Mouse (Mus musculus) testis, adult 2 months (tissue): ENCODE results near the gene D11Wsu47e. TPM values are rescaled to one million over a fixed set of nuclear protein-coding genes. Genes with fewer than 3 reads are reported as not detected.

ENCODE experiments used
- H3K27ac ChIP-seq: fragments of 200-500 bp; 2 replicates; pipeline ENCODE4 v1.5.1; 2012; ENCODE audit warnings: low read depth, low read length; ENCODE audit not compliant: control insufficient read depth, insufficient read depth
- H3K27me3 ChIP-seq: fragments of 200-500 bp; 2 replicates; pipeline ENCODE4 v1.6.1; 2012; ENCODE audit warnings: mild to moderate bottlenecking, low read length, moderate library complexity; ENCODE audit not compliant: control insufficient read depth, insufficient read depth
- H3K36me3 ChIP-seq: fragments of 200-500 bp; 2 replicates; pipeline ENCODE4 v1.6.1; 2012; ENCODE audit warnings: mild to moderate bottlenecking, low read length; ENCODE audit not compliant: control insufficient read depth, insufficient read depth
- H3K4me1 ChIP-seq: fragments of 200-500 bp; 2 replicates; pipeline ENCODE4 v1.6.1; 2012; ENCODE audit warnings: low read length; ENCODE audit not compliant: control insufficient read depth, insufficient read depth
- H3K4me3 ChIP-seq: fragments of 200-500 bp; 2 replicates; pipeline ENCODE4 v1.5.1; 2012; ENCODE audit warnings: low read depth, mild to moderate bottlenecking, low read length, moderate library complexity, mixed read lengths; ENCODE audit not compliant: control insufficient read depth
- CTCF ChIP-seq: fragments of 200-500 bp; IDR thresholded peaks from 2 replicates; pipeline ENCODE4 v1.5.1; 2012; ENCODE audit warnings: low read depth, mild to moderate bottlenecking, inconsistent platforms, low read length, moderate library complexity; ENCODE audit not compliant: control insufficient read depth, insufficient read depth, insufficient replicate concordance
- POLR2A ChIP-seq: fragments of 200-500 bp; IDR thresholded peaks from 2 replicates; pipeline ENCODE4 v1.6.1; 2012; ENCODE audit warnings: low read depth, mild to moderate bottlenecking, inconsistent platforms, low read length, moderate library complexity; ENCODE audit not compliant: control insufficient read depth
- polyA plus RNA-seq: library from polyadenylated mRNA; depleted of rRNA; stranded (reverse); fragments of >200 nt; gene quantifications from 2 replicates; pipeline ENCODE4 v1.2.3, GENCODE M21; 2012

Gene D11Wsu47e
- polyA plus RNA-seq, 1 experiment: 236 TPM

DNA sequence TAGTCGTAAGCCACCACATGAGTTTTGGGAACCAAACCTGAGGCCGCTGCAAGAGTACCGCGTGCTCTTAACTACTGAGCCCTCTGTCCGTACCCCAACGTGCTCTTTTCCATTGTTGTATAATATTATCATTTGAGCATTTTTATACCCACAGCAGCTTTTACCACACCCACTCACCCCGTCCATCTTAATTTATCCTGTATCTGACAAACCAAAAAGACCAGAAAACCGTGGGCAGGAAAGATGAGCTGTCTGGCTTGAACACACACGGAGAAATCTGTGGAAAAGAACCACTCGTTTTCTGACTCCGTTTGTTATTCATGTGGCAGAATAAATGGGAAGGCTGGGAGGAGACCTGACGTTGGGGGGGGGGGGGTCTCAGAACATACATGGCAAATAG, 6.3 kb downstream of the D11Wsu47e start:
- peaks cover 5% of the 10 kb centered on the region for H3K4me1 ChIP-seq
- peak overlapping the region; percentile 82 for H3K4me3 ChIP-seq
- H3K27me3 ChIP-seq: no peaks in the 10 kb centered on the region
- no peaks in the 10 kb centered on the region for H3K36me3 ChIP-seq
- H3K27ac ChIP-seq: no peak overlapping the region
- TF ChIP-seq CTCF (no peak), POLR2A (no peak)

DNA sequence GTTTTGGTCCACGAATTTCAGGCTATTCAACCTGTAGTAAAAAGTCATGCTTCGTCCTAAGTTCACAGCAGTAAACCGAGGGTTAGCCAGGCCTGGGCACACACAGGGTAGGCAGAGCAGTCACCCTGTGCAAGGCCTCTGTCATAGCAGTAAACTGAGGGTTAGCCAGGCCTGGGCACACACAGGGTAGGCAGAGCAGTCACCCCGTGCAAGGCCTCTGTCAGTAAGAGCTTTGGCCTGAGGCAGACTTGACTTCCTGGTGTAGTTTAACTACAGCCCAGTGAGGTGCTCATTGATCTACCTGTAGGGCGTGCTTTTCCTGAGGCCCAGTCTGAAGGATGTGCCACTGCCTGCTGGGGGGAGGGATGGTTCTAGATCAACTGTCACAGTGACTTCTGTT, 7.1 kb downstream of the D11Wsu47e start:
- H3K27me3 ChIP-seq: no peaks in the 10 kb centered on the region
- TF ChIP-seq CTCF (no peak), POLR2A (no peak)
- H3K27ac ChIP-seq: no peak overlapping the region
- H3K4me1 ChIP-seq: peaks cover 5% of the 10 kb centered on the region
- H3K36me3 ChIP-seq: no peaks in the 10 kb centered on the region
- H3K4me3 ChIP-seq: peak overlapping the region; percentile 57

DNA sequence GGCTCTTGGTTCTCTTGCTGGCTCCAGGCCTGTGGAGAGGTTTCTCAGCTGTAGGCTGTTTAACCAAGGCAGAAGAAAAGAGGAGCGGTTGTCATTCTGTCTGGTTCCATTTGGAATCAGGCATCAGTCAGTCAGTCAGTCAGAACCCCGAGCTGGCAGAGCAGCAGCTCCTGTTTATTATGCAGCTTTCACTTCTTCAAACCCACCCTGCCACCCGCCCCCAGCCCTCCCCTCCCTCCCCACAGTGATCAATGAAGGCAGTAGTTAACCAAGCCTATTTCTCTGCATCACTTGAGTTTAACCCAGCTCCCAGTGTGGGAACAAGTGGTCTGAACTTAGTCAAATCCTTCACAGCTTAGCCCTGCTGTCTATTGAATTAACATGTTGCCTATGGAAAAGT, 7.6 kb downstream of the D11Wsu47e start:
- Histone ChIP-seq H3K27ac (no peak overlapping the region), H3K4me1 (peaks cover 5% of the 10 kb centered on the region), H3K36me3 (no peaks in the 10 kb centered on the region), H3K27me3 (no peaks in the 10 kb centered on the region), H3K4me3 (no peak overlapping the region)
- TF ChIP-seq POLR2A (no peak), CTCF (no peak)

DNA sequence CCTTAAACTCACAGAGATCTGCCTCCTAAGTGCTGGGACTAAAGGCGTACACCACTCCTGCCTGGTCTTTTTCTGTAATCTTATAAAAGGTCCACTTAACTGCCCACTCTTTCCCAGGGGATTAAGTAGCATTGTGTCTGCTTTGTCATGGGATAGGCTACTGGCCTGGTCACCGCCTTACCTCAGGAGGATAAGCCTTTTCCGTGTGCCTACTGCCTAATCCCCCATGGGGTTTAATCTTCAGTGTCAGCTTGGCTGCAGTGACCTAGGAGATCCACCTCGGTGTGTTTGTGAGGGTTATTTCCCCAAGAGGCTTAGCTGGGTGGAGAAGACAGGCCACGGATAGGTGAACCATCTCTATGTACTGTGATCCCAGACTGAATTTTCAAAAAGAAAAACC, 13.4 kb downstream of the D11Wsu47e start:
- Histone ChIP-seq H3K27ac (no peak overlapping the region), H3K4me1 (no peaks in the 10 kb centered on the region), H3K36me3 (no peaks in the 10 kb centered on the region), H3K4me3 (no peak overlapping the region), H3K27me3 (no peaks in the 10 kb centered on the region)
- TF ChIP-seq POLR2A: no peak
- no peak for TF ChIP-seq CTCF

DNA sequence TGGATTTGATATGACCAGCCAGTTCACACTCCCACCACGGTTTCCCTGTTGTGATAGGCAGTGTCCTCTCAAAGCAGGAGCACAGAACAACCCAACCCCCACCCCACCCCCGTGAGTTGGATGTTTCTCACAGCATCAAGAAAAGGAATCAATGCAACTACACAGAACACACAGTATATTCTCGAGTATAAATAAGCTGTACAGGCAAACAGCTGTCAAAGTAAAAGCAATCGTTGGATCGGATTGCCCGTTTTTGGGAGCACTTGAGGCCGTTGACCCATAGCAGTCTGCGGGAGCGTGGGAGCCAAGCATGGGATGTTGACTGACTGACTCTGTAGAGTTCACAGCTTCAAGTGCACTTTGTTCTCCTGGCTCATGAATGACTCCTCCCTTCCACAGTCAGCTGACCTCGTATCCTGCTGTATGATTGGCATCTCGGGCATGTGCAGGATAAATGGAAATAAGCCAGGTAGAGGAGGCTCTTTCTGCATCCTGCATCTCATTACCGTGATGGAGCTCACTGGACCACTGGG, 13.9 kb downstream of the D11Wsu47e start:
- no peak overlapping the region for H3K27ac ChIP-seq
- H3K36me3 ChIP-seq: no peaks in the 10 kb centered on the region
- no peak for TF ChIP-seq POLR2A
- no peak for TF ChIP-seq CTCF
- H3K27me3 ChIP-seq: no peaks in the 10 kb centered on the region
- no peak overlapping the region for H3K4me3 ChIP-seq
- H3K4me1 ChIP-seq: no peaks in the 10 kb centered on the region

DNA sequence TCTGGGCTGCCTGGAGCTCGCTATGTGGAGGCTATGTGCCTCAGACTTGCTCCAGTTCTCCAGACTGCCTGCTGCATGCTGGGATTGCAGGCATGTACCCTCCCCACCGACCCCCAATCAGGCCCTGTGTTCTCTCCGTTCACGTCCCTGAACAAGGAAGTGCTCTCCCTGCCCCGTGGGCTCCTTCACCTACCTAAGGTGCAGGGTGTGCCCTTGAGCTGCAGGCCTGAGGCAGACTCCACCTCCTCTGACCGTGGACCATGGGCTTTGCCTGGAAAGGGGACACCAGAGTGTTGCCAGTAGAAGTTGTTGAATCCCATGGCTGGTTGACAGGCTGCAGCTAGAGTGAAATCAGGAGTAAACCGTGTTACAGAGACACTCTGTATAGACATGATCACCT, 15.4 kb downstream of the D11Wsu47e start:
- peaks cover 2% of the 10 kb centered on the region; the same call in 1 of the 2 replicates for H3K4me1 ChIP-seq
- no peaks in the 10 kb centered on the region for H3K27me3 ChIP-seq
- H3K4me3 ChIP-seq: no peak overlapping the region
- no peaks in the 10 kb centered on the region for H3K36me3 ChIP-seq
- TF ChIP-seq CTCF (no peak), POLR2A (no peak)
- no peak overlapping the region for H3K27ac ChIP-seq

DNA sequence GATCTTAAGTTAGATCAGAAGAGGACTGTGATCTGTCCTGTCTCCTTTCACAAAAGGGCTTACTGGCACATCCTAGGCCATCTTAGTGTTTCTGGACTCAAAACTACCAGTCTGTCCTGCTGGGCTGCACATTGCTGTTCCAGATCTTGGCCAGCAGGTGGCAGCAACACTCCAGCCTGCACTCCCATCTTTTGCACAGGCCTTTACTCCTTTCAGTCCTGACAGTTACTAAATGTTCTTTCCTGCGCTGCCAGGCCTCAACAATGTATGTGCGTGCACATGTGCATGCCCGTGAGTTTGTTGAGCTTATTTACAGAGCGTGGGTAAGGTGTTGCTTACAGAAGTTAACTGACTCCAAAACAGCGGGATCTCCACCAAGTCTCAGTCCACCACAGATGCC, 19.5 kb downstream of the D11Wsu47e start:
- H3K4me3 ChIP-seq: no peak overlapping the region
- H3K4me1 ChIP-seq: peaks cover 2% of the 10 kb centered on the region; the same call in 1 of the 2 replicates
- H3K36me3 ChIP-seq: no peaks in the 10 kb centered on the region
- peak; percentile 98; the same call in 1 of the 2 replicates for TF ChIP-seq CTCF
- TF ChIP-seq POLR2A: no peak
- no peaks in the 10 kb centered on the region for H3K27me3 ChIP-seq
- no peak overlapping the region for H3K27ac ChIP-seq
